Mouse (Mus musculus) G1E-ER4 (cell line): Measurements from ENCODE around the gene Gm47791. TPM values are rescaled to one million over a fixed set of nuclear protein-coding genes. Genes with fewer than 3 reads are reported as not detected.

Experiments
- GATA1 ChIP-seq: IDR thresholded peaks from one replicate; pipeline ENCODE4 v1.8.0; 2012; ENCODE audit warnings: low read length, inconsistent platforms
- polyA plus RNA-seq: library from polyadenylated mRNA; stranded (reverse); fragments of >175 nt; gene quantifications from 2 replicates; pipeline ENCODE4 v1.2.3, GENCODE M21; 2012

Gene Gm47791
- not detected in 2 replicates for polyA plus RNA-seq

- TF ChIP-seq GATA1: no peak
Observed at GRCm38 (mm10) chr1:82771022-82771586, at the start of gene Gm47791. Gene Gm47791 (minus strand): TSS chr1:82771243.

DNA sequence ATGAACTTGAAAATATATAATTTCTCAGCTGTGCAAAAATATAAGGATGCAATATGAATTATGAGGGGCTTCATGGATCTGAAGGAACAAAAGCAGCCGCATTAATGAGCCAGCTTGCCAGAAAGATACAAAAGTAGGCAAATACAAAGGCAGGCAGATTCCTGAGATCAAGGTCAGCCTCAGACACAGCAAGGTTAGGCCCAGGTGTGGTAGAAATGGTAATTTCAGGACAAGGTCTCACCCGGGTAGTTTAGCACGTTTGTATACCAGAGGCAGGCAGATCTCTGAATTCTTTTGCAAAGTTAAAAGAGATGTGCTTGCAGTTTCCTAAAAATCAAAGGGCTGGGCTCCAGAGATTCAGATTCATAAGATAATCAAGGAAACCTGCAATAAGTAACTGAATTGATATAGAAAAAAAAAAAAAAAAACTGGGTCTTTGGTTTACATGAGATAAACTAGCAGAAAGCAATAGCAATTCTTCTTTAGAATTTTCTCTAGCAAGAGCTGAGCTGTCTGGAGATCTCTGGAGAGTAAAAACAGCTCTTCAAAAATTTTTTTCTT is 49.7 kb upstream of the Gm47791 start:
- no peak for TF ChIP-seq GATA1

GRCm38 (mm10) chr1:82820179-82820578 is 49.1 kb upstream of the Gm47791 start:
- TF ChIP-seq GATA1: peak; percentile 82

DNA sequence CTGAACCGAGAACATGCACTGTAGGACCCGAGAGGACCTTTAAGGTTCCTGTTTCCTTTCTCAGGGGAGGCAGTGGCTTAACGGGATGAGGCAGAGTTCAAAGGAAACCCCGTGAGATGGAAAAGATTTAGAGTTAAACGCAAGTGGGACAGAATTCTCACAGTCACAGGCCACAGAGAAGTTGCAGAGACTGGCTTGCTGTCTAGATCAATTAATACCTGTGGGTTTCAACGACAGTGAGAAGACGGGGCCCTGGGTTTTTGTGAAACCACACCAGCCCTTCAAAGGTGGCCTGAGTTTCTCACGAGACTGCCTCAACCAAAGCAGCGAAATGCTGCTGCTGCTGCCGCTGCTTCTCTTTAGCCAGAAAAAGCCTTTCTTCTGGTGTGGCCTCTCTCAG is 48.3 kb upstream of the Gm47791 start:
- no peak for TF ChIP-seq GATA1

DNA sequence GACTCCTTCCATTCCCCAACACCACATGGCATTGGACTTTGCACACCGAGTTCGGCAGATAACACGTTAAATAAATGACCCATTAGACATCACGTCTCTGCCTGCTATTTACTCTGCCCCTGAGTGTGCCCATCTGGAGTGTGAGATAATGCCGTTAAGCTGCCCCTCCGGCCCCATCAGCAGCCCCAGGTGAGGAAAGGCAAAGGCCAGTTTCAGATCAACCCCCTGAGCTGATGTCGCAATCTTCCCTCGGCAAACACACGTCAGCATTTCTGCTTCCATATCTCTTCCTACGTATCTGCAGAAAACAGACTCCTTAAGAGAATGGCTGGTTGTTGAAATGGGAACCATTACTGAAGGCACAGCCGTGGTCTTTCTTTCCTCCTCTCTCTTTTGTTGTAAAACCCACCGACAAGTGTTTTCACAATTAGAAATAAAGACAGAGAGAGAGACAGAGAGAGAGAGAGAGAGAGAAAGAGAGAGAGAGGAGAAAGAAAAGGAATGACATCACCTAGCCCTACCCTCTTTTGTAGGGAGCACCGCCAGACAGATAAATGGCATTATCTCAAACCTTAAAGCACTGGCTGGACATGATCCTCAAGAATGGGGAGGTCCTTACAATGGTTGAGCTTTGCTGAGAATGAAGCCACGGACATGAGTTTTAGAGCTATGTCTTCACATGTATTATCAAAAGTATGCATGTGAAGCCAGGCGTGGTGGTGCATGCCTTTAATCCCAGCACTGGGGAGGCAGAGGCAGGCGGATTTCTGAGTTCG is 45.1 kb upstream of the Gm47791 start:
- peak; percentile 89 for TF ChIP-seq GATA1

GRCm38 (mm10) chr1:82811766-82812165 is 40.7 kb upstream of the Gm47791 start:
- no peak for TF ChIP-seq GATA1

GRCm38 (mm10) chr1:82808564-82808963 is 37.5 kb upstream of the Gm47791 start:
- no peak for TF ChIP-seq GATA1

DNA sequence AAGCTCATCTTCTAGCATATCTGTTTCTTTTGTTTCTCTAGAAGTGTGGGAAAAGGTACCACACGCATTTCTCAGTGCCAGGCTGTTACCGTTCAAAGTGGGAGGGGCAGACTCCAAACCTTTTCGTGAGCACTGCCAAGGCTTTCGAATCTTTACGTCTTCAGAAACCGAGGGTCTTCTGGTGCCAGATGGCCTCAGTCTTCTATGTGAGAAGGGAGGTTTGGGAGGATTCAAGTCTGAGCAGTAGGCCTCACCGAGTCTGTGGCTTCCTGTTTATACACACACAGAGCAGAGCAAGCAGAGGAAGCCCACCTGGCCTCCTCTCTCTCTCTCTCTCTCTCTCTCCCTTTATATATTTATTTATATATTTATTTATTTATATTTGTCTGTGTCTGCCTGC is 36.2 kb upstream of the Gm47791 start:
- no peak for TF ChIP-seq GATA1

DNA sequence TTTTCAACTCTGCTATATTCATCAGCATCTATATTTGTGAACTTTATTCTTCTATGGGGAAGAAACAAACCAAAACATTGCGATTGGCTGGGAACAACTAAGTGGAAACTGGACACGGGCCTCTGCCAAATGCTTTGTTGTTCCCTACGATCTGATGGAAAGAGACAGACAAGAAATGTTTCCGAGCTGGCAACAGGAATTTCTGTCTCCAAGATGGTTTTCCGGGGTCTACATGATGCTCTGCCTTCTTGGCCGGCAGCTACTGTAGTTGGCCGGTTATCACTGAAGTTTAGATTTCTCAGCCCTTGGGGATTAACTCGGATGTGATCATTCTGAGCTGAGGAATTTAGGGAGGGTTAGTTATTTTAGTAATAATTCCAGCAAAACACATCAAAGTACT is 35.3 kb upstream of the Gm47791 start:
- no peak for TF ChIP-seq GATA1

GRCm38 (mm10) chr1:82804059-82804458 is 33.0 kb upstream of the Gm47791 start:
- no peak for TF ChIP-seq GATA1

GRCm38 (mm10) chr1:82803608-82804007 is 32.6 kb upstream of the Gm47791 start:
- TF ChIP-seq GATA1: no peak

- no peak for TF ChIP-seq GATA1
Observed at GRCm38 (mm10) chr1:82801105-82801783, 30.2 kb upstream of the Gm47791 start.

GRCm38 (mm10) chr1:82798922-82799321 is 27.9 kb upstream of the Gm47791 start:
- no peak for TF ChIP-seq GATA1

DNA sequence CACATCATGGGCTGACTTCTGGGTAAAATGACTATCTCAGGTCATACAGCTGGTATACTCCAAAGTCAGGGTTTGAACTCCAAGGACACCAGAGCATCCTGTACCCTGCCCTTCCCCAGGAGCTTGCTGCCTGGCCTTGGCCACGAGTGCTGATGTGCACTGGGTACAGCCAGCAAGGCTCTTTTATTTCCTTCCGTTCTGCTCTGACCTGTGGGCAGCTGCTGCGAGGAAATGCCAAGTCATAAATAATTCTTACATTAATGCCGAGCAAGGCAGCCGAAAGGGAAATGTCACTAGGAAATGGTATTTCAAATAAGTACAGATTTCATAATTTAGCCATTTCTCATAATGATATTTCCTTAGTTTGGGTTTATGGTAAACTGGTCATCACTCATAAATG is 27.3 kb upstream of the Gm47791 start:
- TF ChIP-seq GATA1: no peak

DNA sequence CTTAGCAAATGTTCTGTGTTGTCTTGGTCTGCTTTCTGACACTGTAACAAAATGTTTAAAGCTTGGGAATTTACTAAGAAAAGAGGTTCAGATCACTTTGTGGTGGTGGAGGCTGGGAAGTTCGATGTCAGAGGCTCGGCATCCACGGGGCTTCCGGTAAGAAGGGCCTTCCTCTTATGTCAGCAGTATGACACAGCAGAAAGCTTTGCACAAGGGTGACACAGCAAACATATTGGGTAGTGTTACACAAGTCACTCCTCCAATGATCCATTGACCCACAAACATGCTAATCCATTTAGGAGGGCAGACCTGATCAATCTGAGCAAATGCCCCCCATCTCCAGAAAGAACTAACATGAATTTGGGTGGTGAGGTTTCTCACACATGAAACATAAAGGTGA is 26.0 kb upstream of the Gm47791 start:
- no peak for TF ChIP-seq GATA1

DNA sequence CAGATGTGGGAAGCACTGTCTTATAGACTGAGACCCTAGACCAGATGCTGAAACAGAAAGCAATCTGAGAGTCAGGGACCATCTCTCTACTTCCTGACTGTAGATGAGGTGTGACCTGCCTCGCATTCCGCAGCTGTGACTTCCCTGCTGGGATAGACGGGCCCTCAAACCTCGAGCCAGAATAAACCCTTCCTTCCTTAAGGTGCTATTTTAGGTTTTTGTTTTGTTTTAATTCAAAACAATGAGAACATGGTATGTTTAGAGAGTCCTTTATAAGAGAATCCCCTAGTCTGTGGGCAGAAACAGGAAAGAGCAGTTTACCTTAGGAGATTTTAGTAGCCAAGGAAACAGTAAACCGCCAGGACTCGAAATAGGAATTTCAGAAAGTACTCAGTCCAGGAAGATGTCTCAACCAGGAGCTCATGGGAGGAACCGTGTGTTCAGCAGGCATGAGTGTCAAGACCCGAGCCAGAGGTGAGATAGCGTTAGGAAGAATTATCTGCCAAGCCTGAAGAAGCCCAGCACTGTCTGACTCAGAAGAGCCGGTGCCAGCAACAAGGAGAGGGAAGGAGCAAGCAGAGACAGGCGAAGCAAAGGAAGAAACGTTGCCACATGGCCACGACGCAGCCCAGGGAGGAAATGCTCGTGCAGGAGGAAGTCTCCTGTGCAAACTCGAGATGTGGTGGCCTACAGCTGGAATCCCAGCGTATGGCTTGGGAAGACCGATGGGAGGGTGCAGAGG is 24.8 kb upstream of the Gm47791 start:
- TF ChIP-seq GATA1: no peak
